Mouse (Mus musculus): ENCODE data around the gene Rubcn.
A peak's percentile ranks its signal among the peaks of the same experiment; 100 is the strongest.

Gene Rubcn

DNA sequence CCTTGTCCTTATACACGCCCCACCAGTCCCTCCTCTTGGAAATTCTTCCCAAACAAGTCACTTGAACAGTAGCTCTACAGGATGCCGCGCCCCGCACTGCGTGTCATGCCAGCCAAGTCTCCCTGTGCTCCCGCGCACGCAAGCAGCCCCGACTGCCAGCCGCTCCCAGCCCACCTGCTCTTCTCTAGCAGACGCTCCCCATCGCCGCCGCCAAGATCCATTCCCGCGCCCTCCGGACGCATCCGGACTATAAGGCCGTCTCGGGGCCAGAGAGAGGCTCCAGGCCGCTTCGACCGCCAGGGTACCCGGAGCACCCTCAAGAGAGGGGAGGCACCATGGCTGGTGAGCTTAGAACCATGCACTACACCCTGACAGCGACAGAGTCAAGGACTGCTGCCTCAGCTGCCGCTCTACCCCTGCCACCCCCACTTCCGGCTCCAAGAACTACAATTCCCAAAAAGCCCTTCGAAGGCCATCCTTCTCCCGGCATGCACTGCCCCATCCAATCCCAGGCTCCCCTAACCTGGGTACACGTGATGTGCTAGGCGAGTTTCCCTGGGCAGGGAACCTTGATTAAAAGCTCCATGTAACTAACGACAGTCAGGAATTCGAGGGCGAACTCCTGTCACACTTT lies 9.5 kb downstream of the Rubcn start:
- DNase-seq = peak; percentile 92

DNA sequence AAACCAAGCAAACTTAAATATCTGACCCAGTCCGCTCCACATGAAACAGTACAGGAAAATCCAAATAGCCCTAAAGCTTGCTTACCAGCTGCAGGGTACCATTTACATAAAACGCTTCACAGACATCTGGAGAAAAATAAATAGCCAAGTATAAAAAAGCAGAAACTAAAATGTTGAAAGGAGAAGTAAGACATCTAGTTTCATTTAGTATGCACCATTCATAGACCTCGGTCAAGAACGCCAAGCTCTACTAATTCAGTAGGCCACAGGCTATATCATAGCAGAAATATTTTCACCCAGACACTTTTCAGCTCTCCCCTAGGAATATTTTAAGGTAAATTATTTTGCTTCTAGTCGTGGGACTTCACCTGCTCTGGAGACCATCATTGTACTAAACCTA lies 10.9 kb downstream of the Rubcn start:
- no peak for DNase-seq

DNA sequence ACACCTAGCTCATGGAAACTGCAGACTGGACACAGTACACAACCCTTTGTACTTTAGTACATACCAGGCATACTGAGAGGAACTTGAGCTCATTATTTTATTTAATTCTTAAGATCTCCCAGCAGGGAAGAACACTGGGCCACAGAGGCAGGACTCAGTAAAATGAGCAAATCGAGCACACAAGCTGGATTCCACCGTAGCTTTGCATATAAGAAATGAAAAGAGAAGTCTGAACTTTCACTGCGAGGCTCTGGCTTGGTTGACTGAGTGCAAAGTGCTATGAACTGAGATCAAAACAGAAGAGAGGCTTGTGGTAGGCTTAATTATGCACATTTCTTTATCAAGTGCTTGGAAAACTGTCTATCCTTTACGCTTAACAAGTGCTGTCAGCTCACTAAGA lies 12.2 kb downstream of the Rubcn start:
- no peak for DNase-seq

DNA sequence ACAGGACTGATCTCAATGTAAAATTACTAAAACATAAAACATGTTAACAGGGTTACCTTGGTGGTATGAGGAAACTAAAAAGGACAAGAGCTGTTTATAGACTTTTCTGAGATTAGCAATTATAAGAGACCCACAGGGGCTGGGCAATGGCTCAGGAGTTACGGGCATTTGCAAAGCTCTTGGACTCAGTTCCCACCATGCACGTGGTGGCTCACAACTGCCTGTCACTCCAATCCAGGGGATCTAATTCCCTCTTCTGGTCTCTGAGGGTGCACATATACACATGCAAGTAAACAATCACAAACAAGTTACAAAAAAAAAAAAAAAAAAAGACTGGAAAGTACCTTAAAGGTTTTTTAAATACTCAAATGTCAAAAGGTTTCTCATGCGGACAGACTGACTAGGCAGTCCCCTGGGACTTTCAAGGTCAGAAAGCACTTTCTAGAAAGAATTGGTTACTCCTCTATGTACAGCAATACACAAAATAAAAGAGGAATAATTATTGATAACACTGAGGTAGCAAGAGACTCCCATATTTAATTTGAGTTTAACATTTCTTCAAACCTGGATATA lies 15.7 kb downstream of the Rubcn start:
- DNase-seq = no peak

DNA sequence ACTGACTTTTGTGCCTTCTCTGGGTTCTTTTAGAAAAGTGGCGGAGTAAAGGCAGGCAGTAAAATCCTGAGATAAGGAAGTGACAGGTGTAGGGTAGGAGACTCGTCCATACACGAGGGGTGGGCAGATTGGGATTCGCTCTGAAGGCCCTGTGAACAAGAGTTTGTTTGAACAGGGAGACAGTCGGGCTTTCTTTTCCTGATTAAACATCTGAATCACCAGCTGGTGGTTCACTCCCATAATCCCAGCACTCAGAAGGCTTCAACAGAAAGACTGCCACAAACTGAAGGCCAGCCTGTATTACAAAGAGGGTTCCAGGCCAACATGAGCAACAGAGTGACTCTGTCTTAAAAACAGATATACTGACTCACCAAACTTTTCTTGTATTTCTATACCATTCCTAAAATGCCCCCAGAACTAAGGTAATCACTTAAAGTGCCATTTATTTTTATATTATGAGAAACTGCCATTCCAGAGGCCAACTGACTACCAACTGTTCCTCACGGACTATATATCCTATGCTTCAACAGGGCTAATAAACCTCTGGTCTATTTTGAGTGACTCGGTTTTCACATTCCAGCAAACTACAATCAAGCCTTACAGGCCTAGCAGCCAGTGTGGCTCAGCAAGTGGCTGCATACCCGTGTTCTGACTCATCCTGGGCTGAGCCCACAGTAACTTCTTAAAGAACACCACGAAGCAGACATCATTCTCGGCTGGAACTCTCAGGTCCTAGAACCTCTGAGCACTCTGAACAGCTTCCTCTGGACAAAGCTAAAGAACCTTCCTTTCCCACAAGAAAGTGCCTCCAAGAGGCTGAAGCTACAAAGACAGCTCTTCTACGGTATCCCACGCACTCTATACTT lies 18.6 kb downstream of the Rubcn start:
- no peak for DNase-seq

DNA sequence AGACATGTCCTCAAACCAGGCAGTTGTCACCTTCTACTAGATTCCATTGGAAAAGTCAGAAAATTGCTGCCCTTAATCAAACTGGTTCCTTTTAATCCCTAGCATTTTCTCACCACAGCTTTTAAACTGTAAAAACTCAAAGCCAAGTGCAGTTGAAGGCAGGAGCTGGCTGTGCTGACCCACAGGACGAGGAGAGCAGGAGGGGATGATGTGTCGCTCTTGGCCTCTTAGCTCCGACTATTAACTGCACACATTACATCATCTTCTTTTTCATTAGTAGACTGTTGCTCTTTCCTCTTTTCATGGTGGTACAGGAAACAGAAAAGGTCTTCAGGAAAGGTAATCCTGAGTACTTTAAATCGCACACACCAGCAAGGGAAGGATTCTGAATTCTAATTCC lies 19.2 kb downstream of the Rubcn start:
- DNase-seq = no peak

DNA sequence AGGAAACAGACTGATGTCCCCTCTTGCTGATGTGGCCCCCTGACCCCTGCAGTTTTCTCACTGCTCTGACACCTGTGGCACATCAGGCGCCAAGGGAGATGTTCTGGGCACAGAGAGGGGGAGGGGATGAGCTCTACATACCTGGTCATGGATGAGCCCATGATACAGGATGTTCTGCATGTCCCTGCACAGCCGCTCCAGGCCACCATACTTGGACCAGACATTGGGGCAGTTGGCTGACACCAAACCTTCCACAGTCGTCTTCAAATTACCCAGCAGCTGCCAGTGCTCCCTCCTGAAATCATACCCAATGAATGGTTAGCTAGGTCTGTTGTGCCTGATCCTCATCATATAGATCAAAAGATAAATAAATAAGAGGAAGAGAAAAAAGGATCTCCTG lies 20.8 kb downstream of the Rubcn start:
- DNase-seq = no peak

DNA sequence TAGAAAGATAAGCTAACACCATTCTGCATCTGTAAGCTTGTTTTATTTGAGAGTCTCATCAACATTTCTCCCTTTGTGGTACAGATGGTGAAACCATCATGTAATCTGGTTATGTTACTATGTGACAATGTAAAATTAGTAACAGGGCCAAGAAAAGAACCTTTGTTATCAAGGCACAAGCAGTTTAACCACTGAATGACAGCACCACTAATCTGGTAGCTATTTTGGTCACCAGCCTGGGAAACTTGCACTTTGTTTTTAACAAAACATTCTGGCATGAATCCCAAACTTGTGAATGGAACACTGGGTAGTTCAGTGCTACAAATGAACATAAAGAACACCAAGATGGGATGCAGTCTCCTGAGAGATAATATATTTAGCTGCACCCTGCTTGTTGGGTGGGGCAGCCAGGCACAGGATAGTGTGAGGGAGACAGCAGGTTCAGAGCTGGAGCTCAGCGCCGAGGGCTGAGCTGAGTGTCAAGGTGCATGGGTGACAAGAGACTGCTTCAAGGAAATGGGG lies 23.5 kb downstream of the Rubcn start:
- no peak for DNase-seq

DNA sequence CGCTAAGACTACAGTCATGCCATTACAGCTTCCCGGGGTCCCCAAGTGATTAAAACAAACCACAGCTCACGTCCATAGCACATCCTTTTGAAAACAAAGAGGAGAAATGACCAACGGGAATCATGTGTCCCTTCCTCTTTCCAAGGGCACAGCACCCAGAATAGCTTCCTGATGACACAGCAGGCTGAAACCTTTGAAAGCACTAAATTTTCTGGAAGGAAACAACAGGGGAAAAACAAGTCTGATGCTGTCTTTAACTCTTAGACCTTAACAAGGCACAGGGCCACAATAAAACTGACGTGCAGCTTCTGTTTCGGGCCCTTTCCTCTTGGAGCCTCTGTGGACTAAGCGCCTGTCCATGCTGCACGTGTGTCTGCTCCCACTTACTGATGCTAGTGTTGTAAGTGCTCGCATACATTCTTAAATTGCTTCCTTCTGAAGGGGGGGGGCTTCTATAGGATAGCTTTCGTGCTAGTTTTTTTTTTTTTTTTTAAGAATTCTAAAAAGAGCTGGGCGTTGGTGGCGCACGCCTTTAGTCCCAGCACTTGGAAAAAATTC lies 24.0 kb downstream of the Rubcn start:
- no peak for DNase-seq

DNA sequence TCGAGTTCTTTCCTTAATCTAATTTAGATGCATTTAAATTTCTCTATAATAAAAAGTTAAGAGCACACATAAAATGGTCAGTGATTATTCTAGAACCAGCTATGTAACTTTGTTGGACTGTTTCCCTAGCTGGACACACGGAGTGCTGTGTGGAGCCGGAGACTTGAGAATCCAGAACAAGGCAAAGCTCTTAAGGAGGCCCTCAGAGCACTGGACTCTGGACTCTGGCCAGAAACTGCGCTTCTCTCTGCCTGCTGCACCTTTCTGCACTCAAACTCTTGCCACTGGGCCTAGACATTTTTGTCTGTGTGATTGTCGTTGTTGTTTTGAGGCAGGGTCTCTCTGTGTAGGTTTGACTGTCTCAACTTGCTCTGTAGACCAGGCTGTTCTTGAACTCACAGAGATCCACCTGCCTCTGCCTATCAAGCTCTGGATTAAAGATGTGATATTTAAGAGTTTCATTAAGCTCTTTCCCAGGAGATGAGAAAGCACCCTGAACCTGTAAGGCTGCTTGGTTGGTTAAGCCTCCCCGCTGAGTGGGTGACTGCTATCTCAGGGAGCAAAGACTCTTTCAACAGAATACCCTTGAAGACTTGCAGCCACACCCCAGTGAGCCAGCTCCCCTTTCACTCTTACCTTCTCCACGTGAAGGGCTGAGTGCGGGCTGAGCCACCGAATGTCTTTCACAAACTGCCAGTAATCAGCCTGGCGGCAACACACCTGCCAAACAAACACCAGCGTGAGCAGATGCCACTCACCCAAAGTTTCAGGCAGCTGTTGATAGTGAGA lies 28.3 kb downstream of the Rubcn start:
- no peak for DNase-seq

DNA sequence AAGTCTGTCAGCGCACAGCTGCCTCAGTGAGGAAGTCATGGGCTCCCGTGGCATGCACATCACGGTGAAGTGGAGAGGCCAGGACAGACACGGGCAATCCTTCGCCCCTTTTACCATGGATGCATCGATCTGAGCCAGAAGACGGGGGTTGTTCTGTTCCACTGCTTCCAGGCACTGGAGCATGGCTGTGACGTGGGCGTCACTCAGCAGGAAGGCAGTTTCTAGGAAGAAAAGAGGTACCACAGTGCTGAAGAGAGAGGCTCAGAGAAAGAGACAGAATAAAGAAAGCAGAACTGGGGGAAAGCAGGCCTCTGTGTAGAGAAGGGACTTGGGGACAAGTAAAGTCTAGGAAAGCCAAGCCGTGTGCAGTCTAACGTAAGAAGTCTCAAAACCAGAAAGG lies 30.5 kb downstream of the Rubcn start:
- DNase-seq = no peak

DNA sequence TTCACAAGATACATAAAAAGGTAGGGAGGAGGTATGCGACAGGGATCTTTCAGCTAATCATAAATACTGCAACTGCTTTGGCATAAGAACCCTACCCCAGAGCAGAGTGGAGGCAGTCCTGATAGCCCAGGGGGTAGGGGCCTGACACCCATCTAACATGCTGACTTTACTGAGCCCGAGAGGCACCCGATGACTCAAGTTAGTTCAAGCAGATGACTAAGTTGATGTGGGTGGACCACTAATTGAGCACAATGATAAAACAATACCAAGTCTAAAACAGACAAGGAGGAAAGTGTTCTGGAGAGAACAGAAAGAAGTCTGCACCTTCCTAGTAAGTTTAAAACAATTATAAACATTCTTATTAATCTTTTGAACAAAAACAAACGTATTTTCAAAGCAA lies 46.1 kb downstream of the Rubcn start:
- DNase-seq = no peak

DNA sequence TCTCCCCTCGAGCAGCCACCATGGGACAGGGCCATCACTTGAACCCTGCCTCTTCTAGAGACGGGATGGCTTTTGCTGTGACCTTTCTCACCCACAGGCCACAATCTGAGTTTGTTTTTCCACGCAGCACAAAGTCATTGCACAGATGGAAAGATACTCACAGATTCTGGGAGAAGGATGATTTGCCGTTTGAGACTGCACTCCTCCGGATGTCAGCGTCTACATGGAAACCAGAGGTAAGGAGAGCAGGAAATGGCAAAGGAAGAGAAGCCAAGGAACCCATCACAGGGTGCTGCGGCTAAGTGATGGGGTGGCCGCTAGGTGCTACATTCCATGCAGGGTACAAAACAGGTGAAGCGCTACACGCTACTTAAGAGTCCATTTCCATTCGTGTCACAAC lies 48.5 kb downstream of the Rubcn start:
- no peak for DNase-seq

DNA sequence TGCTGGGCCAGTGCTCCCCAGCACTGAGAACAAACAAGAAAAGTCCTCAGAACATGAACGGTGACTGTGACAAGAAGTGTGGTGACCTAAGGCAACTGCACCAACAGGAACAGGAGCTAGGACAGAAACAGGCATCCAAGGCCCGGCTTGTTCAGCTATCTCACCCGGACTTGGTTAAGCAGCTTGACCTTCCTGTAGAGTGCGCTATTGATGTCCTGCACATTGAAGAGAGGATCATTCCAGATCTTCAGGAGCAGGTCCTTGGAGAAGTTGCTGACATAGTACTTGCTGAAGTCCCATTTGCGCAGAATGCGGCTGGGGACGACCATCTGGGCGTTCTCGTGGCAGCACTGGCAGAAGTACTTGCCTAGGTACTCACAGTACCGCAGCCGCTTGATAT lies 51.0 kb downstream of the Rubcn start:
- no peak for DNase-seq

DNA sequence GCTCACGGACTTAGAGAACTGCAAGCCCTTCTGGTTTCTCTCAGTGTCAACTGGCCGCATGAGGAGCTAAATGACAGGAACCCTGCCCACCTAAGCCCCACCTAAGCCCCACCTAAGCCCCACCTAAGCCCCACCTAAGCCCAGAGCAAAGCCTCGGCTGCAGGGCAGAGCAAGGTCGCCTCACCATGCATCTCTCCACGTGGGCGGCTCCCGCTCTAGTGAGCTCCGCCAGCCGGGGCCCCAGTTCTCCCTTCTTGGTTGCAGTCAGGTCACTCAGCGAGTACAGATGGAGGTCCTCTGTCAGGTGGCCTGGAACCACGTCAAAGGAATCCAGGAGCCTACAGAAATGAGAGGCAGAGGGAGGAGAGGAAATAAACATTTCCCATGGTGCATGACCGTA lies 52.2 kb downstream of the Rubcn start:
- DNase-seq = no peak

DNA sequence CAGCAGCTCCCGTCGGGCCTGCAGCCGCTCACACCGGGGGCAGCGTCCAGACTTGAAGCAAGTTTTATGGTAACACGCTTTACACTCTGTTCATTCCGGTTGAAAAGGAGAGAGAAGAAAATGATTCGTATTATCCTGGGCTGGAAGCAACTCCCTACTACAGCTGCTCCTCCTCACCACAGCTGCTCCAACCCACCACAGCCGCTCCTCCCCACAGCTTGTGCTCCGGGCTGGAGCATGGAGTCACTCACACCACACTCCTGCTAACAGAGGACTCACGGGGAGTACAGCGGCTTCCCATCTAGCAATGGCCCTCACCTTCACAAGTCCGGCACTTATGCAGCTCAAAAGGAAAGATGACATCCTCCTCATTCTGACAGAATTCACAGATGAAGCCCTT lies 53.5 kb downstream of the Rubcn start:
- no peak for DNase-seq

DNA sequence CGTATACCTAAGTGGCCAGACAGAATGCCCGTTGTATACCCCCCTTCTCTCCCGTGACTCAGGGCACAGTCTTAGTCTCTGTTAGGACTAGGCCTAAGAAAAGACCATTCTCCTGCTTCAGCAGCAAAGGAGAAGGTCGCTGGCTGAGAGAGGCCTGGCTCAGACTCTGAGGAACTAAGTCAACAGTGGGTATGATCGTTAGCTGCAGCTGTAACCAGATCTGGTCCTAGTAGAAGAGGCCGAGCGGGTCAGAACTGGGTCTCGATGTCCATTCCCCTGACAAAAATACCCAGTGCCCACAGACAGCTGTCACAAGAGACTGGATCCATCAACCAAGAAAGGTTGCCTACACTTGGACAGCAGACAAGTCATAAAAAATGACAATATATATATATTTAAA lies 54.1 kb downstream of the Rubcn start:
- DNase-seq = no peak

DNA sequence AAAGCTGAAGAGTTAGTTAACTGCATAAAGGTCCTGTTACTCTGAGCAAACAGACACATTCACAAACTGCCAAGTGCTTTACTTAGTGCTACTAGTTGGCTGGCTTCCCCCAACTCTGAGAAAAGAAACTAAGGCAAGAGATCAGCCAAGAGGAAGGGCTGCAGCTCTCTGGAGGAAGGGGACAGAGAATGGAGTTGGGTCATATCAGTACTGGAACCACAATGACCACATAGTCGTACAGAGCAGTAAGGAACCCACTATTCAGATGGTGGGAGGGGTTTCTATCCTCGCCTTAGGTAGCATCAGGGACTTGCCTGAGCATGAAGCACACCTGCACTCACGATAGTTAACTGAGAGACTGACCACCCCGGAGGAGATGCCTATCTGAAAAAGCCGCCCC lies 54.7 kb downstream of the Rubcn start:
- DNase-seq = no peak

DNA sequence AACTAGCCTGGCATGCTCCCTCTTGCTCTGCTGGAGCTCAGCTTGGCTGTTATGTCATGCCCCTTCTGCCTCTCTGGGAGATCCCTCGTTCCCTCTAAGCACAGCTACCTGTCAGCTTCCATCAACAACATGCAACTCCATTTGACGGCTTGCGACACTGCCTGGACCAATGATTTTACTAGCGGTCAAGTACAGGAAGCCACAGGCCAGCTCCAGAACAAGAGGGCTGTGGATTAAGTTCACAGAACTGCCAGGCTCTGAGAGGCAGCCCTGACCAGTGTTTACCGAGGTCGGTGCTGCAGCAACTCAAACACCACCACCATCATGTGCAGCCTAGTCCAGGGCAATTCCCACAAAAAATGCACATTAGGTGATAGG lies 55.1 kb downstream of the Rubcn start:
- DNase-seq = no peak

DNA sequence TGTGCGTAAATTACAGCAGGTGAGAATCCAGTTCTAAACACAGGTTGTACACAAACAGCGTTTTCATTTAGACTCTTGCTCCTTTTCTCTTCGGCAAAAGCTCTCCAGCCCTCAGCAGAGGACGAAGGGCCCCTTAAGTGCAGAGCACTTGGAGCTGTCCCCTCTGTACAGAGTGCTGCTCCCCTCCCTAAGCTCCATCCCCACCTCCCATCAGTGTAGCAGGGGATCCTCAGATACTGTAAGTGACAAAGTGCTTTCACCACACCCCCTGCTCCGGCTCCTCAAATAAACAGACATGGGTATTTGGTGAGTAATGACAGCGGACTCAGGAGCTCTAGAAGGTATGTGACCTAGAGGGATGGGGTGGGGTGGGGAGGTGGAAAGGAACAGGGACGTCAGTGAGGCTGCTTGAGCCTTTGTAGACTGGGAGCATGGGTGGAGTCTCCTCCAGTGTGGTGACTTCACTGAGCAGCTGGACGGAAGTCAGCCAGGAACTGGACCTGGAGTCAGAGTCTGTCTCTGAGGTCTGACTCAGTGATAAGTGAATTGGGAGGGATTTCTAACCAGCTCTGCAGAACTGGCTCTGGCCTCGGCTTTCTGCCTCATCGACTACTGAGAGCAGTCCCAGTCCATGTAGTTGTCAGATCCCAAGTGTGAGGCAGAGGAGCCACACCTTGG lies 55.7 kb downstream of the Rubcn start:
- DNase-seq = no peak

DNA sequence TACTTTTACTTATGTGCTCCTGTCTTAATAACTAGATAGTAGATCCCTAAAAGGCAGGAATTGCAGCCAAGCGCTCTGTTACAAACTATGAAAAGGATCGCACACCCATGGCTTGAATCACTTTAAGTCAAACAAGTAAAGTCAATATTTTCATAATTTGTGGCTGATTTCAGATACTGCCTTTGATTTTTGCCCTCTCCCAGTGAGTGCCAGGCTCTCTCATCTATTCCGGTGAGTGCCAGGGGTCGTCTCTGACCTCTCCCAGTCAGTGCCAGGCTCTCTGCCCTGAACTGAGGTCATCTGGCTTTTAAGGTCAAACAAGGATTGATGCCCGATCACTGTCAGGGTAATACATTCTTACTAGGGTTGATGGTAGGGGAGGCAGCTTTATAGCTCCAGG lies 59.1 kb downstream of the Rubcn start:
- no peak for DNase-seq

DNA sequence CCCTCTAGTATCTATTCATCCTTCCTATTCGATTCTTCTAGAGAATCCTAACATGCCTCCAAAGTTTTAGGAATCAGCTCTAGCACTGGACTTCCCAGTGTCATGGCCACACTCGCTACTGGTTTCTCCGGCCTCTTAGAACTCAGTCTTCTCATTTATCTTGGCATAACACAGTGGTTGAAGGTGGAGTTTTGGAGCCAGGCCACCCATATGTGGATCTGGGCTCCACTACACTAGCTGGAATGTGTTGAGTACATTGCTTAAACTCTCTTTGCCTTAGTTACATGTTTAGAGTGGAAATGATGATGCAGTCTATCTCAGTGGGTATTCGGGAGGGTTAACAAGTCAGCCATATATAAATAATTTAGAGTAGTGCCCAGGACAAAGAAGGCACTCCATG lies 59.5 kb downstream of the Rubcn start:
- DNase-seq = no peak

Data from cerebellum, adult 9-11 months (tissue).